Mouse (Mus musculus): Measurements from ENCODE around the gene Col4a1.

- no peak for TF ChIP-seq POLR2A (IDR thresholded peaks at IDR 0.05; ENCODE audit: low read depth, low read length)
- TF ChIP-seq CTCF (IDR thresholded peaks at IDR 0.05; ENCODE audit: extremely low read depth, insufficient read depth, insufficient read length, insufficient replicate concordance) = no peak
Measured at GRCm38 (mm10) chr8:11311681-11312348, 811 bp downstream of the Col4a1 start.
